In genomic region chr6:53612681-53613080, GRCm38 (mm10) we compare ENCODE assay signal across 21 mouse cellular contexts.
DNase-seq lines count a peak whose midpoint lies in the region; ATAC-seq and TF ChIP-seq lines count a peak whose summit lies in the region.
"Had no signal": no experiment of that assay in that cellular context is flagged by ENCODE, and none has a peak within 500 bp of the region (broad histone marks: within the 10 kb centered on the region; RNA-seq: fewer than 3 reads in every experiment).

No protein-coding gene starts in this region.

- H3K27ac ChIP-seq in neural tube, embryonic 15.5 days (replicated peaks), result no peak overlapping the region
- peak overlapping the region; percentile 38 for H3K27ac ChIP-seq in limb, embryonic 11.5 days (replicated peaks; ENCODE audit: low read depth, low read length)
- no peak overlapping the region for H3K27ac ChIP-seq in neural tube, embryonic 11.5 days (ENCODE audit: low read depth, low read length)
- H3K27ac ChIP-seq in left cerebral cortex, adult 2 months, result no peak overlapping the region
- H3K27ac ChIP-seq: heart, embryonic 10.5 days had no signal

- no peaks in the 10 kb centered on the region for H3K9me3 ChIP-seq in neural tube, embryonic 15.5 days (replicated peaks)
- H3K9me3 ChIP-seq in limb, embryonic 11.5 days (ENCODE audit: control insufficient read depth, low read length), result no peaks in the 10 kb centered on the region
- H3K9me3 ChIP-seq in neural tube, embryonic 11.5 days (ENCODE audit: control insufficient read depth, low read length), result no peaks in the 10 kb centered on the region
- H3K9me3 ChIP-seq: heart, embryonic 10.5 days had no signal

- 50% methylated on average over 6 of the region's 6 CpGs for WGBS in neural tube, embryonic 15.5 days
- 30% methylated on average over 6 of the region's 6 CpGs for WGBS in limb, embryonic 11.5 days
- 42% methylated on average over 6 of the region's 6 CpGs for WGBS in neural tube, embryonic 11.5 days

- ATAC-seq in neural tube, embryonic 15.5 days (ENCODE audit: low FRiP score), result no peak
- no peak for ATAC-seq in limb, embryonic 11.5 days (ENCODE audit: insufficient number of reproducible peaks, low FRiP score, low TSS enrichment, low read depth)
- no peak for ATAC-seq in neural tube, embryonic 11.5 days (ENCODE audit: insufficient read depth, low FRiP score, low TSS enrichment)
- ATAC-seq: CD4-positive, CD25-positive, alpha-beta regulatory T cell, adult 4 months; hindbrain, embryonic 16.5 days; liver, postnatal 0 days had no signal

- no peak overlapping the region for H3K4me2 ChIP-seq in neural tube, embryonic 15.5 days
- H3K4me2 ChIP-seq in limb, embryonic 11.5 days (ENCODE audit: low read depth, severe bottlenecking), result no peak overlapping the region
- H3K4me2 ChIP-seq in neural tube, embryonic 11.5 days (ENCODE audit: low read depth), result no peak overlapping the region

- intact Hi-C loops in left cerebral cortex, adult 2 months (cut with DNase I), result no loop called here

- H3K4me1 ChIP-seq in neural tube, embryonic 15.5 days, result peaks cover 9% of the 10 kb centered on the region
- H3K4me1 ChIP-seq in limb, embryonic 11.5 days (ENCODE audit: control insufficient read depth, insufficient read depth, low read length), result peaks cover 21% of the 10 kb centered on the region
- 0 out of 2 replicates have a peak, but pooled peaks cover 2% of the 10 kb centered on the region for H3K4me1 ChIP-seq in neural tube, embryonic 11.5 days (ENCODE audit: control insufficient read depth, insufficient read depth, low read length)

- no peak overlapping the region for H3K4me3 ChIP-seq in neural tube, embryonic 15.5 days (replicated peaks)
- no peak overlapping the region for H3K4me3 ChIP-seq in limb, embryonic 11.5 days (ENCODE audit: low read depth, low read length)
- no peak overlapping the region for H3K4me3 ChIP-seq in neural tube, embryonic 11.5 days (ENCODE audit: low read depth, low read length)
- H3K4me3 ChIP-seq in left cerebral cortex, adult 2 months, result no peak overlapping the region
- H3K4me3 ChIP-seq: heart, embryonic 10.5 days had no signal

- TF ChIP-seq CTCF in left cerebral cortex, adult 2 months (IDR thresholded peaks at IDR 0.05), result no peak

- H3K36me3 ChIP-seq in neural tube, embryonic 15.5 days, result no peaks in the 10 kb centered on the region
- H3K36me3 ChIP-seq in limb, embryonic 11.5 days (ENCODE audit: control insufficient read depth, insufficient read depth, low read length), result no peaks in the 10 kb centered on the region
- no peaks in the 10 kb centered on the region for H3K36me3 ChIP-seq in neural tube, embryonic 11.5 days (ENCODE audit: control insufficient read depth, insufficient read depth, low read length)

- no peak overlapping the region for H3K9ac ChIP-seq in neural tube, embryonic 15.5 days (replicated peaks)
- H3K9ac ChIP-seq in limb, embryonic 11.5 days (ENCODE audit: low read length), result peak overlapping the region; percentile 1; the same call in 1 of the 2 replicates
- no peak overlapping the region for H3K9ac ChIP-seq in neural tube, embryonic 11.5 days (ENCODE audit: low read length)
- H3K9ac ChIP-seq: liver, postnatal 0 days had no signal

- no peaks in the 10 kb centered on the region for H3K27me3 ChIP-seq in neural tube, embryonic 15.5 days (replicated peaks)
- H3K27me3 ChIP-seq in limb, embryonic 11.5 days (ENCODE audit: control insufficient read depth, insufficient read depth, low read length), result no peaks in the 10 kb centered on the region
- no peaks in the 10 kb centered on the region for H3K27me3 ChIP-seq in neural tube, embryonic 11.5 days (ENCODE audit: control insufficient read depth, insufficient read depth, low read length)

- DNase-seq in embryo, embryonic 10 days (ENCODE audit: low spot score), result peak; percentile 43
- no peak for DNase-seq in embryo, embryonic 9.5 days (ENCODE audit: extremely low spot score)
- DNase-seq in neural tube, embryonic 10.5 days (ENCODE audit: extremely low spot score, low spot score), result peak; percentile 23
- DNase-seq in limb, embryonic 11.5 days (ENCODE audit: low spot score), result peak; percentile 35
- peak; percentile 30 for DNase-seq in neural tube, embryonic 11.5 days (ENCODE audit: low spot score)
- DNase-seq in left cerebral cortex, adult 2 months (ENCODE audit: extremely low spot score in 1 of 2, low spot score in 2 of 2), result no peak
- DNase-seq in cerebellum, adult 8-10 months, result no peak
- DNase-seq: adrenal gland, adult 8-10 months; cerebellum, adult 18-20 months; gastrocnemius, postnatal 36 days; heart, postnatal 10 days; kidney, adult 18-20 months; kidney, postnatal 14 days; left cerebral cortex, postnatal 4 days; liver, postnatal 0 days; lung, postnatal 14 days; thymus, adult 2 months had no signal

Comparison
In these comparisons a context has a peak if more than half of its experiments do, and no peak if none do; other contexts are left out.
1. DNase-seq: peak in embryo, embryonic 10 days (single experiment), neural tube, embryonic 10.5 days (single experiment), limb, embryonic 11.5 days (single experiment) and neural tube, embryonic 11.5 days (single experiment); none in embryo, embryonic 9.5 days (single experiment), left cerebral cortex, adult 2 months (0 of 2) and cerebellum, adult 8-10 months (single experiment).